Mouse (Mus musculus): ENCODE measurements around the gene Trmt112. TPM values are rescaled to one million over a fixed set of nuclear protein-coding genes. Genes with fewer than 3 reads are reported as not detected.

Gene Trmt112
- polyA plus RNA-seq, 2 experiments, result 163 to 164 TPM

DNA sequence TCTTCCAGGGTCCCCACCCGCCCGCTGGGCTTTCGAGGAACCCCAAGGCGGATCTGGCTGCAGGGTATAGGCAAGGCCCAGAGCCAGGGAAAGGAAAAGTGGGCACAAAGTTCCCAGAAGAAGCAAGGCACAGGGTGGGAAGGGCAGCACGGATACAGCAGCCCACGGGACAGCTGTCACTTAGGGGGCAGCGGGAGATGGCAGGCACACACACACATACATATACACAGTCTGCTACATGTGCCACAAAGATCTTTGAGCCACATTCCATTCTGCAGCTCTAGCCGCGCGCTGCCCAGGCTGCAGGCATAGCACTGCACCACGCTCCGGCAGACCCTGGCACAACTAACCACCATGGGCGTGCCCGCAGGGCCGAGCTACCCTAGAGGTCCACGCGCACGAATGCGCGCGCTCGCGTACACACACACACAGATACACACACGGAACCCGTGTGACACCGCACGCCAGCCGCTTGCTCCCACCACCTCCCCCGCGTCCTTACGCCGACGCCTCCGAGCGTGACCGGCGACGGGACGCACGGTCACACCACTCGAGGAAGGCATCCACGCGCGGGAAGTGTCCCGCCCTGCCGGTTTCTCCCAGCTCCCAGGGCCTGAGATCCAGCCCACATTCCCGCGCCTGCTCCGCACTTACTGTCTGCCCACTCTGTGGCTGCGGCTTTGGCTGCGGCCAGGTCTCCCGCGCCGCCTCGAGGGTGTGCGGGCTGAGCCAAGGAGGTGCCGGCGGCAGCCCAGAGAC is 24.1 kb downstream of the Trmt112 start:
- H3K9ac ChIP-seq (ENCODE audit: low read depth, low read length, severe bottlenecking), result peak overlapping the region; percentile 49
- peaks cover 69% of the 10 kb centered on the region for H3K27me3 ChIP-seq (ENCODE audit: control insufficient read depth, insufficient read depth, low read length)
- DNase-seq (ENCODE audit: low spot score), result no peak

DNA sequence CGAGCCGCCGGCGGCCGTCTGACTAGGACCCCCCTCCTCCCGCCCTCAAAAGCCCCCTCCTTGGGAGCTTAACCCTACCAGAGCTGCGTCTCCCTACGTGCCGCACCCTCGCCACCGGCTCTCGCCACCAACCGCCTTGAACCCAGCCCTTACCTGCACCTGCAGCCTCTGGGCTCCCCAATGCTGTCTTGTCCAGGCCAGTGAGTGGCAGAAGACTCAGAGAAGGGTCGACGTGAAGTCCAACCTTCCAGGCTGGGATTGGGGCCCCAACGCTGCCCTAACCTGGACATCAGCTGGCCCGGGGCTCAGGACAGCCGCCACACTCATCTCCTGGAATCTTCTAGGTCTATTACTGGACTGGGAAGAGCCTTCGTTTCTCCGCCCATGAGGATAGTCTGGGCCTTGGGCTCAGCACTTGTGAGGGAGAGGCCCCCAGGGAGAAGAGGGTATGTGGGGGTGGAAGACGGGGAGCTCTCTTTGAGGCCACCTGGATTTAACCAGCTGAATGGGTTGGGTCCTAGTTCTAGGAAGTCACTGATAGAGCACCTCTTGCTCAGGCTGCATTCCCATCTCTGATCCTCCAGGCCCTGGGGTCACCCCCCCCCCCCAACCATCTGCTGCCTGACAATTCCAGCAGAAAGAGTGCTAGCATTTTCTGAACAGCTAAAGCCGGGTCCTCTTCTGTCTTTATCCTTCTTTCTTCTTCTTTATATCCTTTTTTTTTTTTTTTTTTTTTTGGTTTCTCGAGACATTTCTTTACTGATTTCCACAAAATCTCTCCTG is 24.9 kb downstream of the Trmt112 start, which contains the start of gene Kcnk4:
Kcnk4 (minus strand) TSS at position 321 of the 783 bp plus-strand sequence.
- peaks cover 9% of the 10 kb centered on the region; the same call in 1 of the 2 replicates for H3K4me1 ChIP-seq (ENCODE audit: control insufficient read depth, insufficient read depth, low read length)
- no peak within 1 kb of the TSS for H3K27ac ChIP-seq (replicated peaks; ENCODE audit: low read depth, low read length)
- peak within 1 kb of the TSS; percentile 42 for H3K4me3 ChIP-seq (replicated peaks; ENCODE audit: low read length)
- H3K36me3 ChIP-seq (ENCODE audit: control insufficient read depth, insufficient read depth, low read length), result 0 out of 2 replicates have a peak, but pooled peaks cover 2% of the 10 kb centered on the region
- peak within 1 kb of the TSS; percentile 49 for H3K9ac ChIP-seq (ENCODE audit: low read depth, low read length, severe bottlenecking)
- peak within 1 kb of the TSS; percentile 71 for H3K4me2 ChIP-seq (replicated peaks; ENCODE audit: low read depth, low read length, severe bottlenecking)
- ATAC-seq (ENCODE audit: low FRiP score, low read depth) (no peak), DNase-seq (ENCODE audit: low spot score) (no peak)
- no peaks in the 10 kb centered on the region for H3K9me3 ChIP-seq (ENCODE audit: control insufficient read depth, low read length)
- no peak for TF ChIP-seq POLR2A (IDR thresholded peaks at IDR 0.05; ENCODE audit: borderline replicate concordance, extremely low read depth, insufficient read depth, insufficient read length)
- H3K27me3 ChIP-seq (ENCODE audit: control insufficient read depth, insufficient read depth, low read length), result peaks cover 61% of the 10 kb centered on the region
- 7% methylated on average over 23 of the region's 23 CpGs for WGBS

More for the DNA sequence above, 24.1 kb downstream of the Trmt112 start:
- peak overlapping the region; percentile 42 for H3K4me3 ChIP-seq (replicated peaks; ENCODE audit: low read length)
- WGBS, result 3% methylated on average over 51 of the region's 58 CpGs
- no peak for TF ChIP-seq POLR2A (IDR thresholded peaks at IDR 0.05; ENCODE audit: borderline replicate concordance, extremely low read depth, insufficient read depth, insufficient read length)
- H3K27ac ChIP-seq (replicated peaks; ENCODE audit: low read depth, low read length), result no peak overlapping the region
- 0 out of 2 replicates have a peak, but pooled peaks cover 2% of the 10 kb centered on the region for H3K36me3 ChIP-seq (ENCODE audit: control insufficient read depth, insufficient read depth, low read length)
- H3K4me2 ChIP-seq (replicated peaks; ENCODE audit: low read depth, low read length, severe bottlenecking), result peak overlapping the region; percentile 71
- no peaks in the 10 kb centered on the region for H3K9me3 ChIP-seq (ENCODE audit: control insufficient read depth, low read length)
- ATAC-seq (ENCODE audit: low FRiP score, low read depth), result 0 out of 2 replicates have a peak, but pooled peaks have one; percentile 46
- H3K4me1 ChIP-seq (ENCODE audit: control insufficient read depth, insufficient read depth, low read length), result peaks cover 9% of the 10 kb centered on the region; the same call in 1 of the 2 replicates

DNA sequence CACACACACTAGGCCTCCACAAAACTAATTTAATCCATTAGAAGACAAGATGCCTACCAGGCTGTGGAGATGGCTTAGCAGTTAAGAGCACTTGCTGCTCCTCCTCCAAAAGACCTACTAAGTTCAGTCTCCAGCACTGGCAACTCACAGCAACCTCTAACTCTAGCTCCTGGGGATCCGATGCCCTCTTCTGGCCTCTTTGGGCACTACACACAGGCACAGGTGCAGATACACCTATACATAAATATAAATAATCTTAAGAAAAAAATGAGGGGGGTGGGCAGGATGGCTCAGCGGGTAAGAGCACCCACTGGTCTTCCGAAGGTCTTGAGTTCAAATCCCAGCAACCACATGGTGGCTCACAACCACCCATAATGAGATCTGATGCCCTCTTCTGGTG is 26.8 kb downstream of the Trmt112 start:
- Histone ChIP-seq H3K4me2 (replicated peaks; ENCODE audit: low read depth, low read length, severe bottlenecking) (no peak overlapping the region), H3K9ac (ENCODE audit: low read depth, low read length, severe bottlenecking) (no peak overlapping the region), H3K36me3 (ENCODE audit: control insufficient read depth, insufficient read depth, low read length) (0 out of 2 replicates have a peak, but pooled peaks cover 2% of the 10 kb centered on the region), H3K27me3 (ENCODE audit: control insufficient read depth, insufficient read depth, low read length) (peaks cover 49% of the 10 kb centered on the region), H3K4me1 (ENCODE audit: control insufficient read depth, insufficient read depth, low read length) (peaks cover 18% of the 10 kb centered on the region), H3K9me3 (ENCODE audit: control insufficient read depth, low read length) (no peaks in the 10 kb centered on the region), H3K4me3 (replicated peaks; ENCODE audit: low read length) (no peak overlapping the region), H3K27ac (replicated peaks; ENCODE audit: low read depth, low read length) (no peak overlapping the region)
- 22% methylated on average over 3 of the region's 3 CpGs for WGBS
- ATAC-seq (ENCODE audit: low FRiP score, low read depth), result no peak
- DNase-seq (ENCODE audit: low spot score), result no peak
- no peak for TF ChIP-seq POLR2A (IDR thresholded peaks at IDR 0.05; ENCODE audit: borderline replicate concordance, extremely low read depth, insufficient read depth, insufficient read length)

DNA sequence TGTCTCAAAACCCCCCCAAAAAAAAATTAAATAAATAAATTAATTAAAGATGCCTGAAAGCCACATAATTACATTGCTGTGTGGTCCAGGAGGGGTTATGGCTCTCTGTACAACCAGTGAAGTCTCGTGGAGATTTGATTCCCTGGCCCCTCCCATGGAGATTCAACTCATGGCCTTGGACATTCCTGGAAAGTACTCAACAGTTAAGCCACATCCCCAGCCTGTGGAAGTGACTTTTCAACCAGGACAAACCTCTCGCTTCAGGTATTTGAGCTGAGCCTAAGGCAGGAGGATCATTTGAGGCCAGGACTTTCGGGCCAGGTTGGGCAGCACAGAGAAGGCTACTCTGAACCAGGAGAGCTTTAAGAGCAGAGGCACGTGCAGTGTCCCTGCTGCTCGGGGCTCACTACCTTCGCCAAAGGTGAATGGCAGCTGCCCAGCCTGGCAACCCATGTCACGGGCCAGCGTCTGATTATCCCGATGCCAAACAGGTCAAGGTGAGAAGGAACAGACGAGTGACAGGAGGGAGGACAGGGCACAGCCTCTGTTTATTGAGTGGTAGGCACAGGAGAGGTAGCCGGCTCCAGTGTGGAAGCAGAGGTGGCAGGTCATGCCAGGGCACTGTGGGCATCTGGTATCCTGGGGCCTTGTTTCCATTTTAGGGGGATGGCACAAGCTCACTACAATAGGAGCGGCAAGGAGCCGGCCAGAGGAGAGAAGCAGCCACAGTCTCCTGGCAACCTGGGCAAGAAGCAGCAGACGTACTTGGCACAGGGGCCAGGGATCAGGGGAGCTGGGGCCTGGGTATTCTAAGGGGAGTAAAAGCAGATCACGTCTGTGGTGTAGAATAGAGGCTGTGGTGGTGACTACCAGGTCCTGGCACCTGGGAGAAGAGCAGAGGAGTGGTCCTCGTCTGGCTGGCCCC is 28.3 kb downstream of the Trmt112 start:
- WGBS, result 74% methylated on average over 16 of the region's 16 CpGs
- no peak overlapping the region for H3K4me3 ChIP-seq (replicated peaks; ENCODE audit: low read length)
- H3K9ac ChIP-seq (ENCODE audit: low read depth, low read length, severe bottlenecking), result no peak overlapping the region
- ATAC-seq (ENCODE audit: low FRiP score, low read depth), result no peak
- H3K4me2 ChIP-seq (replicated peaks; ENCODE audit: low read depth, low read length, severe bottlenecking), result no peak overlapping the region
- no peak overlapping the region for H3K27ac ChIP-seq (replicated peaks; ENCODE audit: low read depth, low read length)
- TF ChIP-seq POLR2A (IDR thresholded peaks at IDR 0.05; ENCODE audit: borderline replicate concordance, extremely low read depth, insufficient read depth, insufficient read length), result no peak
- peaks cover 20% of the 10 kb centered on the region for H3K4me1 ChIP-seq (ENCODE audit: control insufficient read depth, insufficient read depth, low read length)
- no peaks in the 10 kb centered on the region for H3K9me3 ChIP-seq (ENCODE audit: control insufficient read depth, low read length)
- H3K36me3 ChIP-seq (ENCODE audit: control insufficient read depth, insufficient read depth, low read length), result 0 out of 2 replicates have a peak, but pooled peaks cover 2% of the 10 kb centered on the region
- peaks cover 35% of the 10 kb centered on the region for H3K27me3 ChIP-seq (ENCODE audit: control insufficient read depth, insufficient read depth, low read length)
- no peak for DNase-seq (ENCODE audit: low spot score)

All from limb, embryonic 14.5 days (tissue).